Mouse (Mus musculus): ENCODE results near the gene 1110032A03Rik. TPM values are rescaled to one million over a fixed set of nuclear protein-coding genes. Genes with fewer than 3 reads are reported as not detected.
A peak's percentile ranks its signal among the peaks of the same experiment; 100 is the strongest.

1110032A03Rik gene
- polyA plus RNA-seq (2016; fragmentation: Nextera tagmentation; extraction: Ambion mirVana): 39.7 and 44.4 TPM in 2 replicates

- peaks cover 14% of the 10 kb centered on the region for H3K4me1 ChIP-seq
- peak within 1 kb of the TSS; percentile 91 for H3K4me3 ChIP-seq
- no peaks in the 10 kb centered on the region for H3K9me3 ChIP-seq
- H3K9ac ChIP-seq: peak within 1 kb of the TSS; percentile 88
- H3K27me3 ChIP-seq (replicated peaks): no peaks in the 10 kb centered on the region
- H3K27ac ChIP-seq: peak within 1 kb of the TSS; percentile 77
- under 1% methylated on average over 51 of the region's 51 CpGs for WGBS
- peaks cover 17% of the 10 kb centered on the region for H3K36me3 ChIP-seq
- peak; percentile 84 for ATAC-seq (ENCODE audit: low FRiP score, low read depth)
- peak within 1 kb of the TSS; percentile 86 for H3K4me2 ChIP-seq (replicated peaks)
Measured at GRCm38 (mm10) chr9:50774991-50775612, at the start of gene 1110032A03Rik, which contains the start of gene Alg9. TSS of gene 1110032A03Rik (minus strand) at chr9:50775520. TSS of gene Alg9 (plus strand) at chr9:50775019.

DNA sequence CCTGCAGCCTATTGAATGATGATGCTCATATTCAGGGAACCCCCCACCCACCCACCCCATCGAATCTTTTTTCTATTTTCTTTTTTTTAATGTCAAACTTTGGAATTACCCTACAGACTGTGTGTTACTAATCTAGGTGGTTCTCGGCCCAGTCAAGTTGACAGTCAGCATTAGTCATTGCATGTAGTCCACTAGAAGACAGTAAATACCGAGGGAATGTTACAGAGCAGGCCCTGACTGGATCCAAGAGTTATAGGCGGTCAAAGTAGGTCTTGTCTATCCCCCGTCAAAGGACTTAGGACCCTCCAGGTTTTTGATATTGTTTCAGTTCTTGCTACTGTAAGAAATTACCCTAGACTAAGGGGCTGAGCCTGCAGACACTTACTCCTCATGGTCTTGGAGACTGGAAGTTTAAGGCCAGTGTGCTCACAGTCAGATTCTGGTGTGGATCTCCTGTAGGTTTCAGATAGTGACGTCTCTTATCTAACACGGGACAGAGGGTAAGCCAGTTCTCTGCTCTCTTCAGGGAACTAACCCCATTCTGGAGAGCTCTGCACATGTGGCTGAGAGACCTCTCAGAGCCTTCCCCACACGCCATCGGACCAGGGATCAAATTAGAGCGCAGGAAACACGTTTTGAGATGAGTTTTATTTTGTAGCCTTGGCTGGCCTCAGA lies 48.6 kb upstream of the 1110032A03Rik start:
- H3K36me3 ChIP-seq: peaks cover 18% of the 10 kb centered on the region
- H3K9me3 ChIP-seq: no peaks in the 10 kb centered on the region

GRCm38 (mm10) chr9:50822216-50822615 lies 46.9 kb upstream of the 1110032A03Rik start:
- Histone ChIP-seq H3K4me2 (replicated peaks) (no peak overlapping the region), H3K4me3 (no peak overlapping the region), H3K27ac (no peak overlapping the region), H3K4me1 (no peaks in the 10 kb centered on the region), H3K27me3 (replicated peaks) (no peaks in the 10 kb centered on the region), H3K9ac (no peak overlapping the region), H3K36me3 (peaks cover 25% of the 10 kb centered on the region), H3K9me3 (no peaks in the 10 kb centered on the region)
- WGBS: 94% methylated on average over 5 of the region's 5 CpGs
- ATAC-seq (ENCODE audit: low FRiP score, low read depth): no peak

More for the DNA sequence above, 48.6 kb upstream of the 1110032A03Rik start:
- H3K27ac ChIP-seq: no peak overlapping the region
- no peaks in the 10 kb centered on the region for H3K27me3 ChIP-seq (replicated peaks)
- no peak for ATAC-seq (ENCODE audit: low FRiP score, low read depth)
- no peaks in the 10 kb centered on the region for H3K4me1 ChIP-seq
- H3K9ac ChIP-seq: no peak overlapping the region
- 89% methylated on average over 11 of the region's 11 CpGs for WGBS
- H3K4me3 ChIP-seq: no peak overlapping the region
- H3K4me2 ChIP-seq (replicated peaks): no peak overlapping the region

- Histone ChIP-seq H3K36me3 (peaks cover 31% of the 10 kb centered on the region), H3K9ac (no peak overlapping the region), H3K4me3 (no peak overlapping the region), H3K4me1 (no peaks in the 10 kb centered on the region), H3K4me2 (replicated peaks) (no peak overlapping the region), H3K27ac (no peak overlapping the region), H3K27me3 (replicated peaks) (no peaks in the 10 kb centered on the region), H3K9me3 (no peaks in the 10 kb centered on the region)
- no peak for ATAC-seq (ENCODE audit: low FRiP score, low read depth)
- WGBS: 89% methylated on average over 6 of the region's 6 CpGs
Measured at GRCm38 (mm10) chr9:50821651-50822050, 46.3 kb upstream of the 1110032A03Rik start.

- Histone ChIP-seq H3K36me3 (peaks cover 34% of the 10 kb centered on the region), H3K9me3 (no peaks in the 10 kb centered on the region), H3K4me3 (no peak overlapping the region), H3K27ac (no peak overlapping the region), H3K9ac (no peak overlapping the region), H3K4me1 (no peaks in the 10 kb centered on the region), H3K27me3 (replicated peaks) (no peaks in the 10 kb centered on the region), H3K4me2 (replicated peaks) (no peak overlapping the region)
- WGBS: 93% methylated on average over 6 of the region's 6 CpGs
- ATAC-seq (ENCODE audit: low FRiP score, low read depth): no peak
Measured at GRCm38 (mm10) chr9:50819716-50820115, 44.4 kb upstream of the 1110032A03Rik start.

DNA sequence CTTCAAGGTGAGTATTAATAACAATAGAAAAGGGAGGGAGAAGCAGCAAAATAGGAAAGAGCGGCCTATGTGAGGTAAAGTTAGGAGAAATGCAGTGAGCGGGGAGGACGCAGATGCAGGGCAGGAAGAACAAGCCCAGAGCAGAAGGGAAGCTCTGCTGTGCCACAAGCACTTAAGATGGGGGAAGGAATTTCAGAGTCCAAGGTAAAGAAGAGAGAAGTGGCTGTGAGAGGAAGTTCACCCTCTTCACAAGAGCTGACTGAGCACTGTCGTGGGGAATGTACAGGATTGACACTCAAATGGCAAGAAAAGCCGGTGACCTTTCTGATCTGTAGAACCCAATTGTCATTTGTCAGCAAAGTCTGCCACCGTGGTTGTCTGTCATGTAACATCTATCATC lies 42.7 kb upstream of the 1110032A03Rik start:
- no peak for ATAC-seq (ENCODE audit: low FRiP score, low read depth)
- Histone ChIP-seq H3K4me1 (no peaks in the 10 kb centered on the region), H3K9me3 (no peaks in the 10 kb centered on the region), H3K27me3 (replicated peaks) (no peaks in the 10 kb centered on the region), H3K4me3 (no peak overlapping the region), H3K27ac (no peak overlapping the region), H3K36me3 (peaks cover 39% of the 10 kb centered on the region), H3K4me2 (replicated peaks) (no peak overlapping the region), H3K9ac (no peak overlapping the region)
- 92% methylated on average over 6 of the region's 6 CpGs for WGBS

DNA sequence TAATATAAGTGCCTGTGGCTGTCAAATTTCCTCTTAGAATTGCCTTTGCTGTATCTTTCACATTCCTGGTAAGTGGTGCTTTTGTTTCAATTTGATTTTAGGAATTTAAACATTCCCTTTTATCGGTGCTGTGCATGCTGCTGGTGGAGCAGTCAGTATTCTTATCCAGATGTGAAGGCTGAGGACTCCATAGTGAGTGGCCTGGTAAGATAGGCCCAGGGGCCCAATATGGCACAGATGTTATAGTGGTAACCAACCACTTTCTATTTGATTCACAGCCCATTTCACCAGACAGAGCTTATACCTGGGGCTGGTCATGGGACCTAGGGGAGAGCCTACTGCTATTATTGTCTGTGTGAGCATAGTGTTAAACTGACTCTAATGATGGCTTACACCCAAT lies 41.2 kb upstream of the 1110032A03Rik start:
- Histone ChIP-seq H3K36me3 (peaks cover 32% of the 10 kb centered on the region), H3K4me2 (replicated peaks) (no peak overlapping the region), H3K4me1 (no peaks in the 10 kb centered on the region), H3K4me3 (no peak overlapping the region), H3K9ac (no peak overlapping the region), H3K27ac (no peak overlapping the region), H3K9me3 (no peaks in the 10 kb centered on the region), H3K27me3 (replicated peaks) (no peaks in the 10 kb centered on the region)
- no peak for ATAC-seq (ENCODE audit: low FRiP score, low read depth)
- 97% methylated on average over 1 of the region's 1 CpGs for WGBS

DNA sequence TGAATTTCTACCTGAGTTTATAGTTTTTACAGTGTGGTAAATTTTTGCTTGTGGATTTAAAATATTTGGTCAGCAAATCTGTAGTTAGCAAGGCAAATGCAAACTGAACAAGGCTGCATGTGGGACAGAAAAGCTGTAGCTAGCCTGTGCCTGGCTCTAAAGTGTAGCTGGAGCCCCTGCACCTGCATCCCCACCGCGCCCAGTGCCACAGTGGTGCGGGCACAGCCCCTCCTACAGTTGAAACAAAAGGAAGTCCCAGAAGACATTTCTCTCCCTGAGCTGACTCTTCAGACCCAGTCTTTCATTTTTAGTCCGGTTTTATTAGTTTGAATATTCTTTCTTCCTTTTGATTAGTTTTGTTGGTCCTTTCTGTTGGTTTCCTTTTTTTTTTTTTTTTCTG lies 40.3 kb upstream of the 1110032A03Rik start:
- 98% methylated on average over 4 of the region's 4 CpGs for WGBS
- Histone ChIP-seq H3K4me1 (no peaks in the 10 kb centered on the region), H3K36me3 (peaks cover 37% of the 10 kb centered on the region)

DNA sequence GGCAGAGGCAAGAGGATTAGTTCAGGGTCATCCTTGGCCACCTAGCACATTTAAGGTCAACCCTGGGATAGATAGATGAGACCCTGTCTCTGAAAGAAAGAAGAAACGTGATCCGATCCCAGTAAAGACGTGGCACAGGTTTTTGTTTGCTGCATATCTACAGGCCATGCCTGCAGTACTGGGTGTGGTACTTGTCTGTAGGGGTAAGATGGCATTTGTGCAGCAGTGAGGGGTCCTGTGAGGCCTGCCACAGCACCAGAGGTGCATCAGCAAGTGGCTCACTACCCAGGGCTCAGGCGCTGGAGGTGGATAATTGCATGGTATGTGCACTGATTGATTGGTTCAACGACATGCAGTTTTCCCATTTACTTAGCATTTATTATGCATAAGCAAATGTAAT lies 38.5 kb upstream of the 1110032A03Rik start:
- H3K4me1 ChIP-seq: no peaks in the 10 kb centered on the region
- H3K4me2 ChIP-seq (replicated peaks): no peak overlapping the region
- H3K9me3 ChIP-seq: no peaks in the 10 kb centered on the region
- WGBS: 97% methylated on average over 5 of the region's 5 CpGs
- H3K27me3 ChIP-seq (replicated peaks): no peaks in the 10 kb centered on the region
- no peak for ATAC-seq (ENCODE audit: low FRiP score, low read depth)
- H3K4me3 ChIP-seq: no peak overlapping the region
- H3K36me3 ChIP-seq: peaks cover 45% of the 10 kb centered on the region
- H3K27ac ChIP-seq: no peak overlapping the region
- H3K9ac ChIP-seq: no peak overlapping the region

More for the DNA sequence above, 40.3 kb upstream of the 1110032A03Rik start:
- no peak for ATAC-seq (ENCODE audit: low FRiP score, low read depth)
- Histone ChIP-seq H3K9me3 (no peaks in the 10 kb centered on the region), H3K9ac (no peak overlapping the region), H3K4me2 (replicated peaks) (no peak overlapping the region), H3K27ac (no peak overlapping the region), H3K4me3 (no peak overlapping the region), H3K27me3 (replicated peaks) (no peaks in the 10 kb centered on the region)

DNA sequence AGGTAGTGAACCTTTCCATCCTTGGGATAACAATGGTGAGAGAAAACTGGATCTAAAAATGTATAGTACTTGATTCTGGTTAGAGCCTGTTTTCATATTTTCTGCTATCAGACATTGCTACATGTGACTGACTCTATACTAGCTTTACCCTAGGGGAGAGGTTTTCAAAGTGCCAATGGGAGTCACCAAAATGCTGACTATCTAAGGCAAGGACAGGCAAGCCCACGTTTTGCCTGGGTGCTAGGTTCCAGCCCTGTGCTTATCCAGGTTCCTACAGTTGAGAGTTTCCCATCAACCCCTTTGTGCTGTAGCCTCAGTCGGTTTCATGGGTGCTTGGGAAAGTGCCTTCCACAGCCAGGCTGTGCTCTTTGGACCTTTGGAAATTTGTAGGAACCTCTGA lies 36.4 kb upstream of the 1110032A03Rik start:
- Histone ChIP-seq H3K36me3 (peaks cover 43% of the 10 kb centered on the region), H3K4me1 (no peaks in the 10 kb centered on the region), H3K4me2 (replicated peaks) (no peak overlapping the region), H3K27ac (no peak overlapping the region), H3K27me3 (replicated peaks) (no peaks in the 10 kb centered on the region), H3K4me3 (no peak overlapping the region), H3K9ac (no peak overlapping the region), H3K9me3 (no peaks in the 10 kb centered on the region)
- 73% methylated on average over 2 of the region's 2 CpGs for WGBS
- no peak for ATAC-seq (ENCODE audit: low FRiP score, low read depth)

- H3K36me3 ChIP-seq: peaks cover 45% of the 10 kb centered on the region
- H3K4me1 ChIP-seq: no peaks in the 10 kb centered on the region
- H3K9me3 ChIP-seq: no peaks in the 10 kb centered on the region
- no peak overlapping the region for H3K27ac ChIP-seq
- no peaks in the 10 kb centered on the region for H3K27me3 ChIP-seq (replicated peaks)
- H3K4me3 ChIP-seq: no peak overlapping the region
- no peak for ATAC-seq (ENCODE audit: low FRiP score, low read depth)
- 95% methylated on average over 7 of the region's 7 CpGs for WGBS
- H3K9ac ChIP-seq: no peak overlapping the region
- H3K4me2 ChIP-seq (replicated peaks): no peak overlapping the region
Measured at GRCm38 (mm10) chr9:50811187-50811586, 35.9 kb upstream of the 1110032A03Rik start.

DNA sequence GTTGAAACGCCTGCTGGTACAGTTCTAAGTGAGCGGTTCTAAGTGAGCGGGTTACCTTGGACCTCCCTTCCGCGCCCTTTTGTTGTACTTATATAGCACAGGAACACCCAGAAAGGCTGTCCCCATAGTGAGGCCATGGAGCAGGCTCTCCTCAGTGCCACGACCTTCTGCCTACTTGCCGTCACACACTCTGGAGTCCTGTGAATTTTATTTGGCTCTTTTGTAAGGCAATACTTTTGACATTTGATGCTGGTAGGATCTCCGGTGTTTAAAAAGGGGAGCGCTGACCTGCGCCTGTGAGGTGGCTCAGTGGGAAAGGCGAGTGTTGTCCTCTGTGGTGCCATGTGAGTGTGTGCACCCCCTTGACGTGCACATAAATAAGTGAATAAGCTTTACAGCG lies 33.8 kb upstream of the 1110032A03Rik start:
- Histone ChIP-seq H3K9ac (no peak overlapping the region), H3K27me3 (replicated peaks) (no peaks in the 10 kb centered on the region), H3K27ac (no peak overlapping the region), H3K4me2 (replicated peaks) (no peak overlapping the region), H3K36me3 (peaks cover 59% of the 10 kb centered on the region), H3K9me3 (no peaks in the 10 kb centered on the region), H3K4me3 (no peak overlapping the region), H3K4me1 (no peaks in the 10 kb centered on the region)
- WGBS: 92% methylated on average over 13 of the region's 13 CpGs
- no peak for ATAC-seq (ENCODE audit: low FRiP score, low read depth)

DNA sequence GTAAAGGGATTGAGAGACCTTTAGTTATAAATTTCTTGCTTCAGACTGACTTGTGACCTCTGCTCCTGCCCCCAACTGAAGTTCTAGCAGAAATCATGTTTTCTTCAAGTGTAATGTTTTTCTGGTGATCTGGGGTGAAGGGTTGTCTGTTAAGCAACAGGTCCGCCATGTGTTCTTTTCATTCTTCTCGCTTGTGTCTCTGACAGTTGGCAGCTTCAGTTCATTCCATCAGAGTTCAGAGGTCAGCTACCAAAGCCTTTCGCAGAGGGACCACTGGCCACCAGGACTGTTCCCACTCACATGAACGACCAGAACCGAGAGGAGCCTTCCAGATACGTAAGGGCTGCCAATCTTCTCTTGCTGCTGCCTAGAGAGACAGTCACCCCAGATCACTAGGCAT lies 33.2 kb upstream of the 1110032A03Rik start:
- Histone ChIP-seq H3K9ac (no peak overlapping the region), H3K9me3 (no peaks in the 10 kb centered on the region), H3K4me1 (no peaks in the 10 kb centered on the region), H3K27me3 (replicated peaks) (no peaks in the 10 kb centered on the region), H3K4me2 (replicated peaks) (no peak overlapping the region), H3K4me3 (no peak overlapping the region), H3K27ac (no peak overlapping the region), H3K36me3 (peaks cover 59% of the 10 kb centered on the region)
- no peak for ATAC-seq (ENCODE audit: low FRiP score, low read depth)
- WGBS: 90% methylated on average over 6 of the region's 6 CpGs
